Mouse (Mus musculus) right cerebral cortex, adult 2 months (tissue): ENCODE results near the gene Rhox4a2.
"Not testable (repeated sequence)": the region's sequence is repeated elsewhere in the genome, so short reads cannot be mapped to it uniquely, and the experiment has no call there.

Experiments used
- DNase-seq, 2 experiments: peaks; one replicate each; pipeline ENCODE4 v3.0.0; 2021 to 2022; ENCODE audit warnings: low spot score in 2 of 2

The Rhox4a2 gene

GRCm38 (mm10) chrX:37390548-37390947 is at the start of gene Rhox4a2:
Rhox4a2 (plus strand) TSS chrX:37390848.
- not testable (repeated sequence) for DNase-seq

- DNase-seq, result not testable (repeated sequence)
These were observed 10.9 kb upstream of the Rhox4a2 start, which contains the start of gene Rhox3a2 for GRCm38 (mm10) chrX:37379728-37380127. Rhox3a2 (plus strand) TSS chrX:37380028.

GRCm38 (mm10) chrX:37411767-37412166 is 21.1 kb downstream of the Rhox4a2 start, which contains the start of gene Rhox2b:
Rhox2b (plus strand) TSS chrX:37412067.
- DNase-seq, result not testable (repeated sequence)

- not testable (repeated sequence) for DNase-seq
These were observed 41.5 kb downstream of the Rhox4a2 start, which contains the start of gene Rhox4b for GRCm38 (mm10) chrX:37432194-37432593. Rhox4b (plus strand) TSS chrX:37432494.
